Mouse (Mus musculus): Measurements from ENCODE around the gene Hoxd8. TPM values are rescaled to one million over a fixed set of nuclear protein-coding genes. Genes with fewer than 3 reads are reported as not detected.

The Hoxd8 gene
- total RNA-seq, 2 experiments from 2014 or later, result not detected

GRCm38 (mm10) chr2:74683471-74683951, 20.9 kb upstream of the Hoxd8 start:
- Histone ChIP-seq H3K4me3 (no peak overlapping the region), H3K27ac (no peak overlapping the region)
- DNase-seq (ENCODE audit: low spot score in 2 of 2), result no peak
- TF ChIP-seq CTCF (conservative IDR thresholded peaks at IDR 0.05), result no peak

- Histone ChIP-seq H3K27ac (no peak overlapping the region), H3K4me3 (no peak overlapping the region)
- DNase-seq (ENCODE audit: low spot score in 2 of 2), result no peak
- TF ChIP-seq CTCF (conservative IDR thresholded peaks at IDR 0.05), result no peak
Measured at GRCm38 (mm10) chr2:74684106-74684505, 20.3 kb upstream of the Hoxd8 start.

GRCm38 (mm10) chr2:74685059-74685603, 19.3 kb upstream of the Hoxd8 start:
- no peak for TF ChIP-seq CTCF (conservative IDR thresholded peaks at IDR 0.05)
- no peak overlapping the region for H3K4me3 ChIP-seq

GRCm38 (mm10) chr2:74686301-74686987, 18.0 kb upstream of the Hoxd8 start:
- H3K4me3 ChIP-seq, result no peak overlapping the region
- DNase-seq (ENCODE audit: low spot score in 2 of 2), result peak in 1 of 2 experiments; percentile 44
- no peak overlapping the region for H3K27ac ChIP-seq
- TF ChIP-seq CTCF (conservative IDR thresholded peaks at IDR 0.05), result peak; percentile 76

More at GRCm38 (mm10) chr2:74685059-74685603, 19.3 kb upstream of the Hoxd8 start:
- DNase-seq (ENCODE audit: low spot score in 2 of 2), result no peak
- no peak overlapping the region for H3K27ac ChIP-seq

- no peak for DNase-seq (ENCODE audit: low spot score in 2 of 2)
- TF ChIP-seq CTCF (conservative IDR thresholded peaks at IDR 0.05), result no peak
- Histone ChIP-seq H3K4me3 (no peak overlapping the region), H3K27ac (no peak overlapping the region)
Measured at GRCm38 (mm10) chr2:74686988-74687697, 17.3 kb upstream of the Hoxd8 start.

GRCm38 (mm10) chr2:74687698-74688555, 16.5 kb upstream of the Hoxd8 start:
- DNase-seq (ENCODE audit: low spot score in 2 of 2), result no peak
- H3K27ac ChIP-seq, result no peak overlapping the region
- no peak for TF ChIP-seq CTCF (conservative IDR thresholded peaks at IDR 0.05)
- H3K4me3 ChIP-seq, result no peak overlapping the region

GRCm38 (mm10) chr2:74688795-74689573, 15.4 kb upstream of the Hoxd8 start:
- TF ChIP-seq CTCF (conservative IDR thresholded peaks at IDR 0.05), result no peak
- no peak for DNase-seq (ENCODE audit: low spot score in 2 of 2)
- Histone ChIP-seq H3K27ac (no peak overlapping the region), H3K4me3 (no peak overlapping the region)

GRCm38 (mm10) chr2:74689574-74690337, 14.7 kb upstream of the Hoxd8 start:
- no peak overlapping the region for H3K4me3 ChIP-seq
- H3K27ac ChIP-seq, result no peak overlapping the region
- no peak for TF ChIP-seq CTCF (conservative IDR thresholded peaks at IDR 0.05)
- no peak for DNase-seq (ENCODE audit: low spot score in 2 of 2)

- DNase-seq (ENCODE audit: low spot score in 2 of 2), result no peak
- TF ChIP-seq CTCF (conservative IDR thresholded peaks at IDR 0.05), result no peak
- no peak overlapping the region for H3K27ac ChIP-seq
- H3K4me3 ChIP-seq, result no peak overlapping the region
Measured at GRCm38 (mm10) chr2:74690338-74690716, 14.1 kb upstream of the Hoxd8 start.

- DNase-seq (ENCODE audit: low spot score in 2 of 2), result no peak
- no peak within 1 kb of the TSS for H3K27ac ChIP-seq
- peak; percentile 25; the same call in 1 of the 2 replicates for TF ChIP-seq CTCF (conservative IDR thresholded peaks at IDR 0.05)
- no peak within 1 kb of the TSS for H3K4me3 ChIP-seq
Measured at GRCm38 (mm10) chr2:74691022-74691951, 13.1 kb upstream of the Hoxd8 start, which contains the start of gene Hoxd10. Gene Hoxd10 (plus strand): TSS chr2:74691924.

Data from layer of hippocampus, adult 2 months (tissue).